8 mouse cellular contexts compared by ENCODE assay signal in the genomic region with DNA sequence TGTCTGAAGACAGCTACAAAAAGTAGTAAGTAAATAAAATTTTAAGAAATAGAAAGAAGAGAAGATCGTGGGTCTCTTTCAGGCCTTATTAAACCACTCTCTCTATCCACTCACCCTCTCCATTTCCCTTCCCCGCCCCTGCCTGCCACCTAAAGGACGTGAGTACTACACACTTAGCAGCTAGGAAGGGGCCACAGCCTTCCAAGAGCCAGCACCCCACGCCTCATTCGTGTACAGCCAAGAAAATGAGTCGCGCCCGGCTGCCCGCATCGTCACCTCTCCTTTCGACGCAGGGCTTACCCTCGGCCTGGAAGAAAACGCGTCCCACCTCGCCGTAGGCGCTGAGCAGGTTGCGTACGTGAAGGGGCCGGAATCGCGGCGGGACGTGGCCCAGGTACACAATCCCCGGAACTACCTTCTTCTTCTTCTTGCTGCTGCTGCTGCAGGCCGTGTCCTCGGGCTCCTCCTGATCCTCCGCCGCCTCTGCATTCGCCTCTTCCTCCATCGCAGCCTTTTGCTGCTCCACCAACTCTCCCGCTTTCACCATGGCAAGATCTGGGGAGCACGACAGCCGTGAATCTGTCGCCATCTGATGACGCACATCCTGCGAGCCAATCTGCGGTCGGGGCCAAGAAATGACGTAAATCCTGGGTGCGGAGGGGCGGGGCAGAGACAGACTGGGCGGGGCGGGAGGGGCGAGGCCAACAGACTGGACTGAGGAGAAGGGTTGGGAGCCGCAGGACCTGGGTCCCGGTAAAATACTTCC. TPM values are rescaled to one million over a fixed set of nuclear protein-coding genes. Genes with fewer than 3 reads are reported as not detected.
DNase-seq lines count a peak whose midpoint lies in the region; ATAC-seq and TF ChIP-seq lines count a peak whose summit lies in the region.

A gene (minus strand): TSS at position 581 of the 766 bp plus-strand sequence.

- H3K36me3 ChIP-seq in forebrain, embryonic 14.5 days (ENCODE audit: control insufficient read depth, insufficient read depth, low read length): peaks cover 29% of the 10 kb centered on the region
- H3K36me3 ChIP-seq in neural tube, embryonic 15.5 days: peaks cover 34% of the 10 kb centered on the region

- peak; percentile 78; the same call in 1 of the 2 replicates for TF ChIP-seq POLR2A in lung, adult 2 months (IDR thresholded peaks at IDR 0.05; ENCODE audit: borderline replicate concordance, extremely low read depth, low read depth, low read length)

- peak within 1 kb of the TSS; percentile 83 for H3K4me2 ChIP-seq in forebrain, embryonic 14.5 days (ENCODE audit: low read length)
- H3K4me2 ChIP-seq in neural tube, embryonic 15.5 days: peak within 1 kb of the TSS; percentile 83

- no peak for TF ChIP-seq CTCF in lung, adult 2 months (IDR thresholded peaks at IDR 0.05; ENCODE audit: insufficient read depth, low read length)

- peak within 1 kb of the TSS; percentile 81 for H3K4me3 ChIP-seq in forebrain, embryonic 14.5 days (ENCODE audit: low read depth, low read length)
- H3K4me3 ChIP-seq in lung, adult 2 months (replicated peaks; ENCODE audit: extremely low read depth, low read depth, low read length): peak within 1 kb of the TSS; percentile 85
- peak within 1 kb of the TSS; percentile 72 for H3K4me3 ChIP-seq in neural tube, embryonic 15.5 days (replicated peaks)

- peak within 1 kb of the TSS; percentile 55 for H3K27ac ChIP-seq in forebrain, embryonic 14.5 days (ENCODE audit: low read depth, low read length)
- peak within 1 kb of the TSS; percentile 79 for H3K27ac ChIP-seq in neural tube, embryonic 15.5 days (replicated peaks)

- H3K4me1 ChIP-seq in forebrain, embryonic 14.5 days (ENCODE audit: control insufficient read depth, insufficient read depth, low read length): peaks cover 3% of the 10 kb centered on the region; the same call in 1 of the 2 replicates
- H3K4me1 ChIP-seq in lung, adult 2 months (ENCODE audit: control insufficient read depth, insufficient read depth, low read length): no peaks in the 10 kb centered on the region
- peaks cover 37% of the 10 kb centered on the region for H3K4me1 ChIP-seq in neural tube, embryonic 15.5 days

- peak; percentile 51; the same call in 1 of the 2 replicates for ATAC-seq in cerebellum, adult (ENCODE audit: insufficient number of reproducible peaks, low FRiP score, low TSS enrichment)
- ATAC-seq in forebrain, embryonic 14.5 days: peak; percentile 88
- ATAC-seq in neural tube, embryonic 15.5 days (ENCODE audit: low FRiP score): peak; percentile 90

- WGBS in forebrain, embryonic 14.5 days: under 1% methylated on average over 48 of the region's 48 CpGs
- under 1% methylated on average over 48 of the region's 48 CpGs for WGBS in lung, adult 2 months
- 1% methylated on average over 48 of the region's 48 CpGs for WGBS in neural tube, embryonic 15.5 days

- intact Hi-C loops in heart, postnatal 14 days (cut with DNase I): no loop called here

- H3K27me3 ChIP-seq in forebrain, embryonic 14.5 days (replicated peaks; ENCODE audit: control insufficient read depth, insufficient read depth, low read length): no peaks in the 10 kb centered on the region
- H3K27me3 ChIP-seq in neural tube, embryonic 15.5 days (replicated peaks): no peaks in the 10 kb centered on the region

- peak within 1 kb of the TSS; percentile 77 for H3K9ac ChIP-seq in forebrain, embryonic 14.5 days (ENCODE audit: low read length)
- peak within 1 kb of the TSS; percentile 64 for H3K9ac ChIP-seq in neural tube, embryonic 15.5 days (replicated peaks)

- DNase-seq in ES-CJ7 (ENCODE audit: low read depth, low spot score): peak; percentile 98
- peak; percentile 97 for DNase-seq in forebrain, embryonic 14.5 days (ENCODE audit: low spot score)
- peak; percentile 93 to 97 for DNase-seq in heart, postnatal 14 days
- peak; percentile 93 to 97 for DNase-seq in layer of hippocampus, adult 18-20 months (ENCODE audit: low spot score in 2 of 2)
- DNase-seq in lung, adult 2 months: peak; percentile 94
- peak; percentile 98 for DNase-seq in testis, postnatal 10 days (ENCODE audit: low spot score)

- H3K9me3 ChIP-seq in forebrain, embryonic 14.5 days (replicated peaks; ENCODE audit: control insufficient read depth, low read length): no peaks in the 10 kb centered on the region
- no peaks in the 10 kb centered on the region for H3K9me3 ChIP-seq in neural tube, embryonic 15.5 days (replicated peaks)

RNA-seq across cellular contexts. Expression of the gene that starts here (rescaled TPM):
- polyA plus RNA-seq in forebrain, embryonic 14.5 days (2014; fragmentation: Nextera tagmentation; extraction: Ambion mirVana): 12.9 and 13.8 TPM in 2 replicates
- 1 to 10 TPM; 4.5 to 5.0 TPM for total RNA-seq in heart, postnatal 14 days (2021)
- 1 to 10 TPM; 8.8 to 9.5 TPM for total RNA-seq in layer of hippocampus, adult 18-20 months (2021)
- polyA plus RNA-seq in lung, adult 2 months (2012; rRNA removed): 2.7 and 3.3 TPM in 2 replicates
- 9.3 and 10.3 TPM in 2 replicates for polyA plus RNA-seq in neural tube, embryonic 15.5 days (2015; fragmentation: Nextera tagmentation; extraction: Ambion mirVana)

Comparison
In these comparisons a context has a peak if more than half of its experiments do, and no peak if none do; other contexts are left out.
1. Peak in every context shown above with its lines: DNase-seq, ATAC-seq, H3K4me3 ChIP-seq and H3K27ac ChIP-seq.